Mouse (Mus musculus): Measurements from ENCODE around the gene Cntn5. TPM values are rescaled to one million over a fixed set of nuclear protein-coding genes. Genes with fewer than 3 reads are reported as not detected.

Gene Cntn5
- polyA plus RNA-seq (2014; fragmentation: Illumina TruSeq; extraction: RNeasy Lipid Tissue Mini Kit (QIAGEN cat#74804); ENCODE audit: low read depth, low replicate concordance): 0.22 TPM

GRCm38 (mm10) chr9:10904616-10905363 is at the start of gene Cntn5:
TSS of gene Cntn5 (minus strand) at chr9:10904775.

Data from sigmoid colon, adult 10 weeks (tissue).